Mouse (Mus musculus) mesoderm, embryonic 11.5 days (tissue): ENCODE measurements around the gene Fubp1.

Experiments
- DNase-seq: peaks from one replicate; pipeline ENCODE4 v3.0.0-alpha.2; 2012; ENCODE audit warnings: low read depth, low spot score

The Fubp1 gene

GRCm38 (mm10) chr3:152235238-152235637, 25.0 kb downstream of the Fubp1 start:
- DNase-seq = no peak

- DNase-seq = no peak
Observed at GRCm38 (mm10) chr3:152235805-152236204, 25.6 kb downstream of the Fubp1 start.

- DNase-seq = no peak
Observed at GRCm38 (mm10) chr3:152238836-152239235, 28.6 kb downstream of the Fubp1 start.

- no peak for DNase-seq
Observed at GRCm38 (mm10) chr3:152239592-152239991, 29.4 kb downstream of the Fubp1 start.

DNA sequence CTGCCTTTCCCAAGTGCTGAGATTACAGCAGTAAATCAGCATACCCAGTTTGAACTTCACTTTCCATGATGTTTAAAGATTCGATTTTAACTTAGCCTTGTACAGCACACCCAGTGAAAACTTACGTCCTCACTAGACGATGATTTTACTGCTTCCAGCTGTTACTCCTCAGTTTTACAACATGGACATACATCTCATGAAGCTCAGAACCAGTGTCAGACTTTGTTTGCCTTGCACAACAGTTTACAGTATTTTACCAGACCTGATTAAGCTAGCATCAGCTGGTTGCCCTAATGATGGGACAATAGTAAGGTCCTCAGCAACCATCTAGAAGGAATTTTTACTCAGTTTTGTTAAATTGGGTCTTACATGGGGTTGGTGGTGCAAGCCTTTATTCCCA, 30.9 kb downstream of the Fubp1 start:
- no peak for DNase-seq

DNA sequence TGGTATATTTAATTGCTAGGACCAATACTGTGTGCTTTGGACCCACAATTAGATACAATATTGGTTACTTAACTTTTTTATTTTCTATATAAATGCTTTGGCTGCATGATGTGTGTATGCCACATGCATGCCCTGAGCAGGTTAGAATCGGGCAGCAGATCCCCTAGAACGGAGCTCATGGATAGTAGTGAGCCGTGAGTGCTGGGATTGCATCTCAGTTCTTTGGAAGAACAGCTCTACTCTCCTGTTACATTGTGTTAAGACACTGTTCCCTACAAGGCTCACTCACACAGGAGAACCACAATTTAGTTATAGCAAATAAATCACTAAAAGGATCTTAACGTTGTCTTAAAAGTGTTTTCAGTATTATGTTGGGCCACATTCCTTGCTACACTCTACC, 33.1 kb downstream of the Fubp1 start:
- no peak for DNase-seq

- DNase-seq = no peak
Observed at GRCm38 (mm10) chr3:152245273-152245910, 35.2 kb downstream of the Fubp1 start.

DNA sequence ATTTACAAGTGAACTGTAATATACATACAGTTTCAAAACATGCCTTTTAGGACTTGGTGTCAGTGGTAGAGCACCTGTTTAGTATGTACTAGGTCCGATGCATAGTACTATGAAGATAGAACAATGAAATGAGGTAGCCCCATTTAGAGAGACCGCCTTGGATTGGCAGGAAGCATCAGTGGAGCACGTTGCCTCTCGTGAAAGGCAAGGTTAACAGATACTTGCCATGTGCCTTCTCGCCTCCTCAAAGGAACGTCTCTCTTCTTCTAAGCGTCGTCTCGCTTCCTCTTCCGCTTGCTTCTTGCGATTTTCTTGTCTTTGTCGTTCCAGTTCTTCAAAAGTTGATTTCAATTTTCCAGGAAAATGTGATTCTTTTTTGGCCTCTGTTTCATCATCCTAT, 37.5 kb downstream of the Fubp1 start:
- DNase-seq = no peak

- DNase-seq = no peak
Observed at GRCm38 (mm10) chr3:152250487-152250886, 40.3 kb downstream of the Fubp1 start.

GRCm38 (mm10) chr3:152257528-152257927, 47.3 kb downstream of the Fubp1 start:
- DNase-seq = no peak

DNA sequence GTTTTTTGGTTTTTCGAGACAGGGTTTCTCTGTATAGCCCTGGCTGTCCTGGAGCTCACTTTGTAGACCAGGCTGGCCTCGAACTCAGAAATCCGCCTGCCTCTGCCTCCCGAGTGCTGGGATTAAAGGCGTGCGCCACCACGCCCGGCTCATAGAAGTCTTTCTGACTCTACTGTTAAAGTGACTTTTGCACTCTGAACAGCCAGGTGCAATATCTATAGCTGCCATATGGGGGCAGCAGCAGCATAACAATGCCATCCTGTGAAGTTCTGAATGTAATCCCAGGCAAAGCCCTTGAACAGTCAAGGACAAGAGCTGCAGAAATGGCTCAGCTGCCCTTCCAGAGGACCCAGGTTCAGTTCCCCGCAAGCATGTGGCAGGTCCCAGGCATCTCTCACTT, 49.2 kb downstream of the Fubp1 start:
- DNase-seq = peak; percentile 83

DNA sequence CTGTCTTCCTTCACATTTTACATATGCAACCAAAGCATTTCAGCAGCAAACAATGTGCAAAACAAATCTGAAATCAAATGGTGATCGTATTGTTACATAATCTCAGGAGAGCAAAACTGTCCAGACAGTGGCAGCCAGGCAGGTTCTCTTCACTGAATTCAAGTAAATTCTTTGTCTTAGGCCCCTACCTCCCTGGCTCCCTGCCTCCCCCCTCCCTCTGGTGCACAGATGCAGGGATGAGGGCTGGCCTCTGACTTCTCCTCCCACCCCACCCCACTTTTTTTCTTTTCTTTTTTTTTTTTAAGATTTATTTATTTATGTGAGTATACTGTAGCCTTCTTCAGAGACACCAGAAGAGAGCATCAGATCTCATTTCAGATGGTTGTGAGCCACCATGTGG, 50.1 kb downstream of the Fubp1 start:
- no peak for DNase-seq

DNA sequence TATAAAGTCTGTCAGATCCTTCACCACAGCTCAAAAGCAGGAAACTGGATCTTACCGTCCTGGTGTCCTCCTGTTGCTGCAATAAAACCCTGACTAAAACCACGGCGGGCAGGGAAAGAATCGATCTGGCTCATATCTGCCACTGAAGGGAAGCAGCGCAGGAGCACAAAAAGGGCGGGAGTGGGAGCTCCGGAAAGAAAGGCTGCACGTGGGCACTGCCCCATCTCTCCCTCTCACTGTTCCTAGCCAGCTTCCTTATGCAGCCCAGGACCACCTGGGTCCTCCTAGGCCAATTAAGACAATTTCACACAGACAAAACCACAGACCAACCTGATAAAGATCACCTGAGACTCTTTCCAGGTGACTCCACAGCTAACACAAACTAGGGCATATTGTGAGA, 51.2 kb downstream of the Fubp1 start:
- DNase-seq = no peak

DNA sequence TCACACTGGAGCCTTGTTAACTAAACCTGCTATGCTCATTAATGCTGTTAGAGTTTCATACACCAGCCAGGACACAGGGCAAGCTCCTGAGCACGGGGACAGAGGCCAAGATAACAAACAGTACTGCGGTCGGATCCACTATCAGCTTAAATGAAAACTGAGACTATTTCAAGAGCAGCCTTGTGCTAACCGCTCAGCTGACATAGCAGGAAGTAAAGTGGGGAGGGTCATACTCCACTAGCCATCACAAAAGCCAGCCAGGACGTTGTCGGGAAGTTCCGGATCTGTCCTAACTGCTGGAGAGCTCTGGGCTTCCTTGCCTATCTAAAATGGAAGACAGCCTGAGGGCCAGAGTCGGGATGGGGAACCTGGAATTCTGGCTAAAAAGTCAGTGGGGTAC, 51.7 kb downstream of the Fubp1 start:
- no peak for DNase-seq

DNA sequence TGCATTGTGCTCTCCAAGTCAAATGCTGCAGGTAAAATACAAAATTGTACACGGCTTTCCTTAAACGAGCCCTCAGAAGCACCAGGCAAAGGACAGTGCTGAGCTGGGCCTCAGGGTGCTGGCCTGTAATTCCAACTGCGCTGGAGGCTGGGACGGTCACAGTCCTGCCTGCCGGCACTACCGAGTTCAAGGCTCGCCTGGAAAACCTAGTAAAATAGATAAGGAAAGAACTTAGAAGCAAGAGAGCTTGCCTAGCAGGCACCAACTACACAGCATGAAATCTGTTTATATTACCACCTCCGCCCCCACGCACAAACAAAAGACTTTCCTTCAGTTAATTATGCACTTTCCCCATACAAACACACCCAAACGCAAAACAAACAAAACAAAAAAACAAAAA, 54.2 kb downstream of the Fubp1 start:
- no peak for DNase-seq

GRCm38 (mm10) chr3:152264830-152265229, 54.6 kb downstream of the Fubp1 start:
- no peak for DNase-seq

DNA sequence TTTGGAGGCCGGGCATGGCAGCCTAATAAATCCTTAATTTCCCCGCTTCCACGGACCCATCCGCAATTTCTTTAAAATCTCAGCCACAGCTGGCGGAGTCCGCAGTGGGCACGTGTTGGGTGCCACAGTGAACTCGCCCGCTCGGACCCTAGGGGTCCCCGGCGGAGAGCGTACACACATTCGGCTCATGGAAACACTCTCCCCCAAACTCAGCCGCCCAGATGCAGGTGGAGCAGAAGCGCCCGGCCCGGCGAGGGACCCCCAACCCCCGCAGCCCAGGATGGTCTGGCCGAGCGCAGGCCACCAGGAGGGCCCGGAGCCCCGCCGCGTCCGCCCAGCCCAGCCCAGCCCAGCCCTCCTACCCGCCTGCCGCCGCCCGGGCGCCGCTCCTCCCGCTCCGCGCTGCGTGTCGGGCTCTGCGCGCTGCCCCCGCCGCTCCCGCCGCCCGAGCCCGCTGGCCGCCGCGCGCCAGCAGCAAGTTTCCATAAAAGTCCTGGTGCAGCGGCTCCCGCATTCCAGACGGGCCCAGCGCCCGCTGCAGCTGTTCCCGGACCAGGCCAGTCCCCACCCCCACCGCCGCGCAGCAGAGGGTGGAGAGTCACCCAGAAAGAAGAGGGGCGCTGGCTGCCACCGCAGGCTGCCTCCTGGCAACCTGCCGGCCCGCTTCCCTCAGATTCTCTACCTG, 55.3 kb downstream of the Fubp1 start:
- DNase-seq = peak; percentile 82

GRCm38 (mm10) chr3:152266036-152266421, 55.8 kb downstream of the Fubp1 start, which contains the start of gene Nexn:
Nexn (minus strand) TSS chr3:152266350.
- DNase-seq = no peak

GRCm38 (mm10) chr3:152268099-152268498, 57.9 kb downstream of the Fubp1 start:
- DNase-seq = no peak

GRCm38 (mm10) chr3:152271071-152271710, 61.0 kb downstream of the Fubp1 start:
- DNase-seq = no peak

GRCm38 (mm10) chr3:152271876-152272275, 61.7 kb downstream of the Fubp1 start:
- no peak for DNase-seq

DNA sequence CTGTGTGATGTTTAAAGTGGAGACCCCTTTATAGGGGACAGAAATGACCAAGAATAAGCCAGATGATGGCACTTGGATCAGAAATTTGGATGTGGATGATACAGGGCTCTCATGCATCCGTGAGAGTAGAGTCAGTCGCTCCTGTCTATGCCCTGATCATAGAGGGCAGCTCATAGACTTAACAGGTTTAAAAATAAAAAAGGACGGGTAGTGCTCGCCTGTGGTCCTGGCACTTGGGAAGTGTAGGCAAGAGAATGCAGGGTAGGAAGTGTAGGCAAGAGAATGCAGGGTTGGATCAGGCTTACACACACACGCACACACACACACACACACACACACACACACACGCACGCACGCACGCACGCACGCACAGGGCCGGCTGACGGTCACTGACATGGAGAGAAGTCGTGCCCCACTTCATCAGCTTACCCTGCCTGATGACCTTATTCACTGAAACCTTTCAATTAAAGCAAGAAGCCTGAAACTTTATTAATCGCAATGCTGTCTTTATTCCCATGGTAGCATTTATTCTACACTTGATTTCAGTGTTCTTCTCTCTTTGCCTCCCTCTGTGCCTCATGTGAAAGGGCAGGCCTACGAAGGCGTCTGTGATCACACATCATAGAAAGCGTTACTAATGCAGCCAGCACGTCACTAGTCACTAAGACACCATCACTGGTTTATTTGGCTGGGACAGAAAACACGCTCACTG, 62.9 kb downstream of the Fubp1 start:
- no peak for DNase-seq
